Mouse (Mus musculus) liver, embryonic 11.5 days (tissue): ENCODE data around the gene Vmn2r63. TPM values are rescaled to one million over a fixed set of nuclear protein-coding genes. Genes with fewer than 3 reads are reported as not detected.
"Not testable (repeated sequence)": the region's sequence is repeated elsewhere in the genome, so short reads cannot be mapped to it uniquely, and the experiment has no call there.

Source experiments
- ATAC-seq: fragments of 200-750 bp; cut with Nextera tagmentation; replicated peaks from 2 replicates; pipeline ENCODE4 v1.8.0; 2017; ENCODE audit warnings: moderate number of reproducible peaks, mild to moderate bottlenecking, moderate TSS enrichment, moderate library complexity; ENCODE audit not compliant: low FRiP score
- DNase-seq: peaks from one replicate; pipeline ENCODE4 v3.0.0-alpha.2; 2017; ENCODE audit warnings: low spot score
- H3K27ac ChIP-seq: fragments of 300-500 bp; sonication (generic); 2 replicates; pipeline ENCODE4 v1.5.1; 2014; ENCODE audit warnings: mild to moderate bottlenecking, low read depth, low read length, control low read depth
- H3K27me3 ChIP-seq: fragments of 300-500 bp; sonication (generic); replicated peaks from 2 replicates; pipeline ENCODE4 v1.6.1; 2014; ENCODE audit warnings: low read length, mixed read lengths; ENCODE audit not compliant: control insufficient read depth, insufficient read depth
- H3K36me3 ChIP-seq: fragments of 300-500 bp; sonication (generic); 2 replicates; pipeline ENCODE4 v1.6.1; 2014; ENCODE audit warnings: mild to moderate bottlenecking, low read length, moderate library complexity, mixed read lengths; ENCODE audit not compliant: control insufficient read depth, insufficient read depth
- H3K4me1 ChIP-seq: fragments of 300-500 bp; sonication (generic); replicated peaks from 2 replicates; pipeline ENCODE4 v1.6.1; 2014; ENCODE audit warnings: low read length, mixed read lengths; ENCODE audit not compliant: control insufficient read depth, insufficient read depth
- H3K4me2 ChIP-seq: fragments of 300-500 bp; sonication (generic); 2 replicates; pipeline ENCODE4 v1.6.1; 2014; ENCODE audit warnings: mild to moderate bottlenecking, control low read depth, moderate library complexity
- H3K4me3 ChIP-seq: fragments of 300-500 bp; sonication (generic); 2 replicates; pipeline ENCODE4 v1.5.1; 2014; ENCODE audit warnings: low read depth, low read length, control low read depth
- H3K9ac ChIP-seq: fragments of 300-500 bp; sonication (generic); 2 replicates; pipeline ENCODE4 v1.6.1; 2014; ENCODE audit warnings: low read depth, low read length, control low read depth
- H3K9me3 ChIP-seq: fragments of 300-500 bp; sonication (generic); 2 replicates; pipeline ENCODE4 v1.6.1; 2016; ENCODE audit warnings: low read length, inconsistent platforms, mixed read lengths; ENCODE audit not compliant: control insufficient read depth
- WGBS: fragments of 180-500 bp; shearing (Covaris S2); extraction: QIAGEN DNeasy Blood & Tissue Kit; methylation state at CpG from one replicate; pipeline ENCODE4 v1.1.7; 2014; 5-methylcytosine and 5-hydroxymethylcytosine counted together
- polyA plus RNA-seq: library from polyadenylated mRNA; unstranded; fragments of >200 nt; fragmentation: Nextera tagmentation; extraction: Ambion mirVana; gene quantifications from 2 replicates; pipeline ENCODE4 v1.2.1, GENCODE M21; 2014

Vmn2r63 gene
- not detected in 2 replicates for polyA plus RNA-seq

GRCm38 (mm10) chr7:42933722-42934121 lies at the start of gene Vmn2r63:
Gene Vmn2r63 (minus strand): TSS chr7:42933822.
- not testable (repeated sequence) for H3K27me3 ChIP-seq, H3K4me2 ChIP-seq, H3K4me3 ChIP-seq, DNase-seq, ATAC-seq, H3K27ac ChIP-seq, H3K36me3 ChIP-seq, H3K4me1 ChIP-seq, H3K9me3 ChIP-seq, H3K9ac ChIP-seq

GRCm38 (mm10) chr7:42980739-42981138 lies 47.1 kb upstream of the Vmn2r63 start:
- no peak overlapping the region for H3K27ac ChIP-seq
- H3K9ac ChIP-seq: no peak overlapping the region
- 77% methylated on average over 10 of the region's 10 CpGs for WGBS
- H3K4me2 ChIP-seq: no peak overlapping the region; the same call in 1 of the 2 replicates
- no peaks in the 10 kb centered on the region for H3K36me3 ChIP-seq
- no peak for DNase-seq
- H3K27me3 ChIP-seq: no peaks in the 10 kb centered on the region
- H3K4me1 ChIP-seq: no peaks in the 10 kb centered on the region
- H3K9me3 ChIP-seq: peaks cover 7% of the 10 kb centered on the region
- no peak overlapping the region for H3K4me3 ChIP-seq
- ATAC-seq: no peak

GRCm38 (mm10) chr7:42980098-42980497 lies 46.5 kb upstream of the Vmn2r63 start:
- DNase-seq (no peak), ATAC-seq (no peak)
- Histone ChIP-seq H3K4me1 (no peaks in the 10 kb centered on the region), H3K4me2 (peak overlapping the region; percentile 20; the same call in 1 of the 2 replicates), H3K36me3 (no peaks in the 10 kb centered on the region), H3K9me3 (peaks cover 6% of the 10 kb centered on the region), H3K4me3 (peak overlapping the region; percentile 20; the same call in 1 of the 2 replicates), H3K9ac (no peak overlapping the region), H3K27me3 (no peaks in the 10 kb centered on the region), H3K27ac (no peak overlapping the region)
- 48% methylated on average over 11 of the region's 11 CpGs for WGBS

- ATAC-seq: no peak
- Histone ChIP-seq H3K4me2 (no peak overlapping the region), H3K9ac (no peak overlapping the region), H3K4me1 (no peaks in the 10 kb centered on the region), H3K27me3 (no peaks in the 10 kb centered on the region), H3K27ac (no peak overlapping the region), H3K9me3 (peaks cover 14% of the 10 kb centered on the region), H3K4me3 (no peak overlapping the region), H3K36me3 (no peaks in the 10 kb centered on the region)
- no peak for DNase-seq
- WGBS: 64% methylated on average over 9 of the region's 9 CpGs
Observed at GRCm38 (mm10) chr7:42965246-42965645, 31.6 kb upstream of the Vmn2r63 start.

- WGBS: 87% methylated on average over 2 of the region's 2 CpGs
- not testable (repeated sequence) for H3K9me3 ChIP-seq, ATAC-seq
Observed at GRCm38 (mm10) chr7:42898067-42898466, 35.6 kb downstream of the Vmn2r63 start.

GRCm38 (mm10) chr7:42878090-42878489 lies 55.5 kb downstream of the Vmn2r63 start:
- no peak overlapping the region for H3K27ac ChIP-seq
- H3K27me3 ChIP-seq: no peaks in the 10 kb centered on the region
- H3K9ac ChIP-seq: no peak overlapping the region
- H3K4me2 ChIP-seq: no peak overlapping the region
- no peak for ATAC-seq
- no peak overlapping the region for H3K4me3 ChIP-seq
- no peaks in the 10 kb centered on the region for H3K9me3 ChIP-seq
- H3K36me3 ChIP-seq: no peaks in the 10 kb centered on the region
- no peaks in the 10 kb centered on the region for H3K4me1 ChIP-seq
- 41% methylated on average over 23 of the region's 23 CpGs for WGBS
- no peak for DNase-seq

More at GRCm38 (mm10) chr7:42898067-42898466, 35.6 kb downstream of the Vmn2r63 start:
- not testable (repeated sequence) for H3K9ac ChIP-seq, H3K36me3 ChIP-seq, DNase-seq, H3K27me3 ChIP-seq, H3K4me3 ChIP-seq, H3K27ac ChIP-seq, H3K4me2 ChIP-seq, H3K4me1 ChIP-seq

- not testable (repeated sequence) for H3K27ac ChIP-seq, H3K4me3 ChIP-seq, DNase-seq, ATAC-seq, H3K4me1 ChIP-seq, H3K9ac ChIP-seq, H3K9me3 ChIP-seq, H3K4me2 ChIP-seq, H3K36me3 ChIP-seq, H3K27me3 ChIP-seq
- 83% methylated on average over 8 of the region's 8 CpGs for WGBS
Observed at GRCm38 (mm10) chr7:42866801-42867458, 66.7 kb downstream of the Vmn2r63 start, which contains the start of gene Gm2381. Gene Gm2381 (minus strand): TSS chr7:42867234.
